Mouse (Mus musculus): ENCODE measurements around the gene Ilvbl. TPM values are rescaled to one million over a fixed set of nuclear protein-coding genes. Genes with fewer than 3 reads are reported as not detected.

Ilvbl gene
- polyA plus RNA-seq, 2 experiments = 10.0 to 10.9 TPM

- no peaks in the 10 kb centered on the region for H3K36me3 ChIP-seq (replicated peaks; ENCODE audit: control insufficient read depth, insufficient read depth, low read depth)
- ATAC-seq (ENCODE audit: insufficient read depth) = no peak
- no peak for DNase-seq (ENCODE audit: low read depth in 3 of 3, low spot score in 3 of 3)
- H3K9me3 ChIP-seq (ENCODE audit: control insufficient read depth, low read length) = no peaks in the 10 kb centered on the region
- no peak for TF ChIP-seq EP300 (IDR thresholded peaks at IDR 0.05; ENCODE audit: low read depth)
- no peak for TF ChIP-seq CTCF (IDR thresholded peaks at IDR 0.05; ENCODE audit: low read depth)
- H3K9ac ChIP-seq (replicated peaks) = no peak overlapping the region
- no peak overlapping the region for H3K4me3 ChIP-seq (ENCODE audit: insufficient read depth in 1 of 2, low read depth in 2 of 2, low read length in 2 of 2)
- 68% methylated on average over 3 of the region's 3 CpGs for WGBS (ENCODE audit: insufficient replicate concordance)
- no peaks in the 10 kb centered on the region for H3K4me1 ChIP-seq (replicated peaks; ENCODE audit: control insufficient read depth in 2 of 2, insufficient read depth in 2 of 2, low read length in 1 of 2)
- H3K4me2 ChIP-seq (ENCODE audit: low read depth) = no peak overlapping the region
- H3K27me3 ChIP-seq (ENCODE audit: control insufficient read depth, insufficient read depth, low read length) = no peaks in the 10 kb centered on the region
- no peak overlapping the region for H3K27ac ChIP-seq
These were observed 5.0 kb upstream of the Ilvbl start for GRCm38 (mm10) chr10:78569191-78569590.

GRCm38 (mm10) chr10:78569686-78570085 lies 4.5 kb upstream of the Ilvbl start:
- no peaks in the 10 kb centered on the region for H3K36me3 ChIP-seq (replicated peaks; ENCODE audit: control insufficient read depth, insufficient read depth, low read depth)
- H3K4me1 ChIP-seq (replicated peaks; ENCODE audit: control insufficient read depth in 2 of 2, insufficient read depth in 2 of 2, low read length in 1 of 2) = no peaks in the 10 kb centered on the region
- no peak for TF ChIP-seq EP300 (IDR thresholded peaks at IDR 0.05; ENCODE audit: low read depth)
- no peak for TF ChIP-seq CTCF (IDR thresholded peaks at IDR 0.05; ENCODE audit: low read depth)
- no peaks in the 10 kb centered on the region for H3K27me3 ChIP-seq (ENCODE audit: control insufficient read depth, insufficient read depth, low read length)
- H3K4me2 ChIP-seq (ENCODE audit: low read depth) = no peak overlapping the region
- H3K4me3 ChIP-seq (ENCODE audit: insufficient read depth in 1 of 2, low read depth in 2 of 2, low read length in 2 of 2) = no peak overlapping the region
- no peak for ATAC-seq (ENCODE audit: insufficient read depth)
- DNase-seq (ENCODE audit: low read depth in 3 of 3, low spot score in 3 of 3) = no peak
- no peak overlapping the region for H3K27ac ChIP-seq
- H3K9me3 ChIP-seq (ENCODE audit: control insufficient read depth, low read length) = no peaks in the 10 kb centered on the region
- WGBS (ENCODE audit: insufficient replicate concordance) = 45% methylated on average over 3 of the region's 3 CpGs
- H3K9ac ChIP-seq (replicated peaks) = no peak overlapping the region

GRCm38 (mm10) chr10:78570416-78570815 lies 3.7 kb upstream of the Ilvbl start:
- no peak for ATAC-seq (ENCODE audit: insufficient read depth)
- TF ChIP-seq CTCF (IDR thresholded peaks at IDR 0.05; ENCODE audit: low read depth) (no peak), EP300 (IDR thresholded peaks at IDR 0.05; ENCODE audit: low read depth) (no peak)
- Histone ChIP-seq H3K9me3 (ENCODE audit: control insufficient read depth, low read length) (no peaks in the 10 kb centered on the region), H3K9ac (replicated peaks) (no peak overlapping the region), H3K36me3 (replicated peaks; ENCODE audit: control insufficient read depth, insufficient read depth, low read depth) (no peaks in the 10 kb centered on the region), H3K4me3 (ENCODE audit: insufficient read depth in 1 of 2, low read depth in 2 of 2, low read length in 2 of 2) (no peak overlapping the region), H3K27ac (no peak overlapping the region), H3K4me1 (replicated peaks; ENCODE audit: control insufficient read depth in 2 of 2, insufficient read depth in 2 of 2, low read length in 1 of 2) (peaks cover 3 to 4% of the 10 kb centered on the region in 2 experiments; a peak in 3 of 4 replicates), H3K4me2 (ENCODE audit: low read depth) (no peak overlapping the region), H3K27me3 (ENCODE audit: control insufficient read depth, insufficient read depth, low read length) (no peaks in the 10 kb centered on the region)
- 50% methylated on average over 6 of the region's 6 CpGs for WGBS (ENCODE audit: insufficient replicate concordance)
- DNase-seq (ENCODE audit: low read depth in 3 of 3, low spot score in 3 of 3) = no peak

GRCm38 (mm10) chr10:78570897-78571296 lies 3.2 kb upstream of the Ilvbl start:
- Histone ChIP-seq H3K36me3 (replicated peaks; ENCODE audit: control insufficient read depth, insufficient read depth, low read depth) (no peaks in the 10 kb centered on the region), H3K4me2 (ENCODE audit: low read depth) (no peak overlapping the region), H3K4me3 (ENCODE audit: insufficient read depth in 1 of 2, low read depth in 2 of 2, low read length in 2 of 2) (no peak overlapping the region), H3K4me1 (replicated peaks; ENCODE audit: control insufficient read depth in 2 of 2, insufficient read depth in 2 of 2, low read length in 1 of 2) (peaks cover 6 to 8% of the 10 kb centered on the region in 2 experiments), H3K9me3 (ENCODE audit: control insufficient read depth, low read length) (no peaks in the 10 kb centered on the region), H3K27me3 (ENCODE audit: control insufficient read depth, insufficient read depth, low read length) (no peaks in the 10 kb centered on the region), H3K27ac (no peak overlapping the region), H3K9ac (replicated peaks) (no peak overlapping the region)
- ATAC-seq (ENCODE audit: insufficient read depth) (no peak), DNase-seq (ENCODE audit: low read depth in 3 of 3, low spot score in 3 of 3) (no peak)
- WGBS (ENCODE audit: insufficient replicate concordance) = 49% methylated on average over 2 of the region's 2 CpGs
- no peak for TF ChIP-seq CTCF (IDR thresholded peaks at IDR 0.05; ENCODE audit: low read depth)
- no peak for TF ChIP-seq EP300 (IDR thresholded peaks at IDR 0.05; ENCODE audit: low read depth)

- no peaks in the 10 kb centered on the region for H3K27me3 ChIP-seq (ENCODE audit: control insufficient read depth, insufficient read depth, low read length)
- peaks cover 11 to 14% of the 10 kb centered on the region in 2 experiments for H3K4me1 ChIP-seq (replicated peaks; ENCODE audit: control insufficient read depth in 2 of 2, insufficient read depth in 2 of 2, low read length in 1 of 2)
- H3K9me3 ChIP-seq (ENCODE audit: control insufficient read depth, low read length) = no peaks in the 10 kb centered on the region
- no peak overlapping the region for H3K4me3 ChIP-seq (ENCODE audit: insufficient read depth in 1 of 2, low read depth in 2 of 2, low read length in 2 of 2)
- no peak for TF ChIP-seq CTCF (IDR thresholded peaks at IDR 0.05; ENCODE audit: low read depth)
- TF ChIP-seq EP300 (IDR thresholded peaks at IDR 0.05; ENCODE audit: low read depth) = no peak
- no peak for ATAC-seq (ENCODE audit: insufficient read depth)
- no peaks in the 10 kb centered on the region; the same call in 1 of the 2 replicates for H3K36me3 ChIP-seq (replicated peaks; ENCODE audit: control insufficient read depth, insufficient read depth, low read depth)
- H3K4me2 ChIP-seq (ENCODE audit: low read depth) = no peak overlapping the region
- no peak for DNase-seq (ENCODE audit: low read depth in 3 of 3, low spot score in 3 of 3)
- H3K27ac ChIP-seq = no peak overlapping the region
- WGBS (ENCODE audit: insufficient replicate concordance) = 59% methylated on average over 3 of the region's 3 CpGs
- H3K9ac ChIP-seq (replicated peaks) = no peak overlapping the region
These were observed 920 bp upstream of the Ilvbl start for GRCm38 (mm10) chr10:78573226-78573625.

Measured in liver, embryonic 14.5 days (tissue).